Mouse (Mus musculus): ENCODE measurements around the gene Bin2. TPM values are rescaled to one million over a fixed set of nuclear protein-coding genes. Genes with fewer than 3 reads are reported as not detected.

The Bin2 gene
- total and polyA plus RNA-seq, 3 experiments: 51.4 to 89.9 (median 64.8) TPM

DNA sequence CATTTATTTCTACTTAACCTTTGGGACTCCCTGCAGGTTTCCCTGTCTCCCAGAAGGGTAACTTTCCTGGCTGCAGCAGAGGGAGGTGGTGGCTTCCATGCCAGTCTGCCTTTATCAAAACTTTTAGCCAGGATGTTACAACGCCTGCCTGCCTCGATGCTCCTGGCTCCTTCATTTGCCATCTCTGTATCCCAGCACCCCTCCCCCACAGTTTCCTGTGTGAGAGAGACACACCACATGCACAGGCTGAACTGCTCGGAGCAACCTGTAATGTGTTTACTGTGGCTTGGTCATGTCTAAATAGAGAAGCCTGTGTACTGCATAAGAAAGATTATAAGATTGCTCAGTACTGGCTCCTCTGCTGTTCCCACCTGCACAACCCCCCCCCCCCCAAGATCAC is 11.0 kb upstream of the Bin2 start:
- no peak for TF ChIP-seq RCOR1 (conservative IDR thresholded peaks at IDR 0.05; ENCODE audit: low read depth, low read length)
- TF ChIP-seq USF1 (IDR thresholded peaks at IDR 0.05; ENCODE audit: low read depth, low read length): no peak
- no peak for TF ChIP-seq ELF1 (IDR thresholded peaks at IDR 0.05; ENCODE audit: low read depth, low read length)
- no peak for TF ChIP-seq NELFE (IDR thresholded peaks at IDR 0.05; ENCODE audit: low read depth, low read length)
- no peak for TF ChIP-seq TCF12 (IDR thresholded peaks at IDR 0.05; ENCODE audit: low read depth, low read length)
- TF ChIP-seq USF2 (conservative IDR thresholded peaks at IDR 0.05; ENCODE audit: low read depth, low read length): no peak
- TF ChIP-seq POLR2AphosphoS2 (IDR thresholded peaks at IDR 0.05; ENCODE audit: low read depth, low read length): no peak
- TF ChIP-seq MXI1 (IDR thresholded peaks at IDR 0.05; ENCODE audit: low read depth, low read length): no peak
- no peak for TF ChIP-seq HCFC1 (IDR thresholded peaks at IDR 0.05; ENCODE audit: low read depth, low read length)
- TF ChIP-seq MAFK (IDR thresholded peaks at IDR 0.05; ENCODE audit: insufficient replicate concordance, low read length): no peak
- TF ChIP-seq ZMIZ1 (IDR thresholded peaks at IDR 0.05; ENCODE audit: low read depth, low read length): no peak
- no peak for TF ChIP-seq TBP (conservative IDR thresholded peaks at IDR 0.05; ENCODE audit: low read depth, low read length)
- TF ChIP-seq RAD21 (IDR thresholded peaks at IDR 0.05; ENCODE audit: low read depth, low read length): no peak
- TF ChIP-seq MYC (IDR thresholded peaks at IDR 0.05; ENCODE audit: low read depth, low read length): no peak
- TF ChIP-seq ZNF384 (IDR thresholded peaks at IDR 0.05; ENCODE audit: low read depth, low read length): no peak
- Histone ChIP-seq H3K79me2 (replicated peaks; ENCODE audit: control insufficient read depth, extremely low read depth, insufficient read depth, poor library complexity, severe bottlenecking) (no peaks in the 10 kb centered on the region), H3K27ac (ENCODE audit: insufficient read depth, low read depth) (no peak overlapping the region), H3K9me3 (replicated peaks; ENCODE audit: low read length) (no peaks in the 10 kb centered on the region), H3K9ac (ENCODE audit: insufficient read depth, low read depth) (no peak overlapping the region), H3K4me3 (replicated peaks in 1 of 3; ENCODE audit: low read depth in 2 of 3, low read length in 2 of 3, poor library complexity in 1 of 3) (no peak overlapping the region), H3K4me1 (ENCODE audit: control insufficient read depth in 1 of 2, insufficient read depth in 2 of 2) (peaks cover 0 to 8% of the 10 kb centered on the region in 2 experiments; a peak in 2 of 4 replicates), H3K4me2 (ENCODE audit: insufficient read depth, low read depth, poor library complexity, severe bottlenecking) (no peak overlapping the region), H3K36me3 (replicated peaks in 1 of 2; ENCODE audit: control insufficient read depth in 1 of 2, insufficient read depth in 1 of 2, low read length in 1 of 2) (peaks cover 0 to 2% of the 10 kb centered on the region in 2 experiments), H3K27me3 (replicated peaks) (no peaks in the 10 kb centered on the region)
- in situ Hi-C loops (cut with MboI; ENCODE audit: low pct_ligation_motif_present, low pct_unique_long_range_greater_than_20kb, low sequenced_read_pairs): no loop called here
- no peak for DNase-seq (ENCODE audit: extremely low read depth)
- dilution Hi-C loops (cut with MboI; ENCODE audit: extremely low pct_ligation_motif_present, extremely low pct_unique_long_range_greater_than_20kb, low sequenced_read_pairs): no loop called here

DNA sequence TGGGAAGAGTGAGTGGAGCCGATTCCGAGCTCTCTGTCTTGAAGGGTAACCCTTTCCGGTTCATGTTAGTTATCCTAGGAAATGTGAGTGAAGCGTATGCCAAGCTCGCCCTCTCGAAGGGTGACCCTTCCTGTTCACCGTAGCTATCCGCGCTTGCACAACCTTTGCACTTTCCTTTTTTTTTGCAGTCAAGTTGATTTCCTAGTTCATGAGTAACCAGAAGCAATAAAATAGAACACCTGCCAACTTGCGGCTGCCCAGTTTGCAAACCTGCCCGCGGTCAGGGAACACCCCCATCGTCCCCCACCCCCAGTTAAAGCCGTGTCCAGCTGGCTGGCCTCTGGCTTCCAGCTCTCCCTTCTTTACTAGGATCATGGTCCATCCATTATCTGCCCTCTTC is 9.7 kb upstream of the Bin2 start:
- Histone ChIP-seq H3K4me2 (ENCODE audit: insufficient read depth, low read depth, poor library complexity, severe bottlenecking) (no peak overlapping the region), H3K36me3 (replicated peaks in 1 of 2; ENCODE audit: control insufficient read depth in 1 of 2, insufficient read depth in 1 of 2, low read length in 1 of 2) (peaks cover 0 to 2% of the 10 kb centered on the region in 2 experiments), H3K79me2 (replicated peaks; ENCODE audit: control insufficient read depth, extremely low read depth, insufficient read depth, poor library complexity, severe bottlenecking) (no peaks in the 10 kb centered on the region), H3K27me3 (replicated peaks) (no peaks in the 10 kb centered on the region), H3K4me1 (ENCODE audit: control insufficient read depth in 1 of 2, insufficient read depth in 2 of 2) (peaks cover 2 to 21% of the 10 kb centered on the region in 2 experiments; a peak in 2 of 4 replicates), H3K9ac (ENCODE audit: insufficient read depth, low read depth) (no peak overlapping the region), H3K9me3 (replicated peaks; ENCODE audit: low read length) (no peaks in the 10 kb centered on the region), H3K4me3 (replicated peaks in 1 of 3; ENCODE audit: low read depth in 2 of 3, low read length in 2 of 3, poor library complexity in 1 of 3) (no peak overlapping the region), H3K27ac (ENCODE audit: insufficient read depth, low read depth) (no peak overlapping the region)
- DNase-seq (ENCODE audit: extremely low read depth): no peak
- no peak for TF ChIP-seq KAT2A (IDR thresholded peaks at IDR 0.05; ENCODE audit: insufficient replicate concordance, low read length)
- no peak for TF ChIP-seq PAX5 (IDR thresholded peaks at IDR 0.05; ENCODE audit: low read length)
- no peak for TF ChIP-seq ZMIZ1 (IDR thresholded peaks at IDR 0.05; ENCODE audit: low read depth, low read length)
- TF ChIP-seq EP300 (IDR thresholded peaks at IDR 0.05; ENCODE audit: low read length): no peak
- no peak for TF ChIP-seq JUND (conservative IDR thresholded peaks at IDR 0.05; ENCODE audit: low read depth, low read length)
- TF ChIP-seq NRF1 (IDR thresholded peaks at IDR 0.05; ENCODE audit: low read depth, low read length): no peak
- dilution Hi-C loops (cut with MboI; ENCODE audit: extremely low pct_ligation_motif_present, extremely low pct_unique_long_range_greater_than_20kb, low sequenced_read_pairs): no loop called here
- in situ Hi-C loops (cut with MboI; ENCODE audit: low pct_ligation_motif_present, low pct_unique_long_range_greater_than_20kb, low sequenced_read_pairs): loop anchor here (10.0 kb wide), 1 partner anchor 144 kb away; no protein-coding TSS in a partner anchor

Data from CH12.LX (cell line).